Mouse (Mus musculus): ENCODE measurements around the gene Rp2. TPM values are rescaled to one million over a fixed set of nuclear protein-coding genes. Genes with fewer than 3 reads are reported as not detected.
"Not testable (repeated sequence)": the region's sequence is repeated elsewhere in the genome, so short reads cannot be mapped to it uniquely, and the experiment has no call there.

The Rp2 gene
- total RNA-seq (2021) = 10 to 100 TPM; 18.0 to 19.0 TPM
- long read RNA-seq, full-length matches to known transcripts = 13 of 15 reads
- long read RNA-seq, partial matches to known transcripts = 1 of 15 reads
- long read RNA-seq, other reads (novel, unspliced or antisense) = 1 of 15 reads

DNA sequence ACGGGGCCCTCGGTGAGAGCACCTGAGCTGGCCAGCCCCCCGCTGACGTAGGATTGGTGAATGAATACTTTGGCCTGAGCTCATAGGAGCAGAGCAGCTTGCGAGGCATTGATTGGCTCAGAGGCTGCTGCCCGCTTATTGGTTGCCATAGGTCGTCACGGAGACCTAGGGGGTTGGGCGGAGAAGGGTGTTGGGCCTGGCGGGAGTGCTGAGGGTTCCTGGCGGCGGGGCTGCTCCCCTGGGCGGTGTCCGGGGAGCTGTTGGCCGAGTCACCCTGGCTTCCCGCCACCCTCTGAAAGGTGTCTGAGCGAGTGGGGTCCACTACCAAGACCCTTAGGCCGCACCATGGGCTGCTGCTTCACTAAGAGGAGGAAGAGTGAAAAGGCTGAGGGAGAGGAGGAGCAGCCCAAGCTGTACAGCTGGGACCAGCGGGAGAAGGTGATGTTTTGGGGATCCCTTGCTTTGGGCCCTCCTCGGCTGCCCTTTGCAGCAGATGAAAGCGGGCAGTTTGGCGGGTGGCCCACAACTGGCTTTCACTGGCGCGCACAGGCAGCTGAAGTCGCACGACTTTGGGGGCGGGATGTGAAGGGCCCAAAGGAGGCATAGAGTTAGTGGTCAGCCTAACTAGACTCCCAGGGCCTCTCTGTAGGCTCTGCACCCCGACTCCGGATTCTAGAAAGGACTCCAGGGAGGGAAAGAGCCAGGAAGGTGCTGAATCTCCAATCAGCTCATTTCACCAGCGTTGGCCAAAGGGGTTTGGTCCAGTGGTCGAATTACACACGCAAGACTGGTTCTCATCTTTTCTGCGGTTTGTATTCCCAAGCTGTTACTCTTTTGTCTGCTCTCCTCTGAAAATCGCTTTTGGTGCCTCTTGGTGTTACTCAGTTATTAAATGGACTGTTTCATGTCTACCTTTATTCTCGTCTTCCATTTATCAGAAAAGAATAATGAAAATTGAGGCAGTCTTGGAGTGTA, at the start of gene Rp2:
Gene Rp2 (plus strand): TSS at position 91 of the 975 bp plus-strand sequence.
- DNase-seq (ENCODE audit: low spot score in 2 of 2) = peak; percentile 62 to 76

- no peak for DNase-seq (ENCODE audit: low spot score in 2 of 2)
Observed at GRCm38 (mm10) chrX:20332756-20333155, 31.5 kb upstream of the Rp2 start.

DNA sequence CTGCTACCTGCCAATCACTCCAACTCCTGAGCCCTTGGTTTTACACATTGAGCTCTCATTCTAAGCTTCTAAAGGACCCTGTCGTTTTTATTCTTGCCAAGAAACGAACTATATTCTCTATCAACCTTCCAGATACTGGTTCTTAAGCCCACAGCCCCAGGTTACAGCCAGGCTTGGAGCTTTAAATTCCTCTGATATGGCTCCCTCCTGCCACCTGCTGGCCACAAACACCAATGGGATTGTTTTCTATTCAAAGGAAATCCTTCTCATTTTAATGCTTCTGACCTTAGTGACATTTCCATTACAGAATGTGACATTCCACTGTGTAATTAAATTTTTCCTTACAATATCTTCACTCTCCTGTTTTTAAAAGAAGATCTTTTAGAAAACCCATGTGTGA, 28.6 kb upstream of the Rp2 start:
- peak; percentile 41 to 64 for DNase-seq (ENCODE audit: low spot score in 2 of 2)

DNA sequence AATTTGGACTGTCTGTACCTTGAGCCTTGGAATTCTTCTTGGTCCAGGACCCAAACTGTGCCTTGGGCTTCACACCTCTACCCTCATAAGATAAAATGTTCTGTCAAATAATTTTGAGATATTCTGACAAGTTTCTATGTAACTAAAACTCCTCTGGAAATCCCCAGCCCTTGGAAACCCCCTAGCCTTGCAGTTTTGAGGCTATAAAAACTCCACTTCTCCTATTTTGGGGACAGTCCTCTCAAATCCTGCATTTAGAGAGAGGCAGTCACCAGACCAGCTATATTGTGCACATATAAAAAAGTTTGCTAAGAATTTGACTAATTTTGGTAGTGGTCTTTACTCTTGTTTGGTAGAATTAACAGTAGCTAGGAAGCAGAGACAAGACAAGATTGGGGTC, 19.3 kb upstream of the Rp2 start:
- no peak for DNase-seq (ENCODE audit: low spot score in 2 of 2)

GRCm38 (mm10) chrX:20346355-20346754, 17.9 kb upstream of the Rp2 start:
- no peak for DNase-seq (ENCODE audit: low spot score in 2 of 2)

DNA sequence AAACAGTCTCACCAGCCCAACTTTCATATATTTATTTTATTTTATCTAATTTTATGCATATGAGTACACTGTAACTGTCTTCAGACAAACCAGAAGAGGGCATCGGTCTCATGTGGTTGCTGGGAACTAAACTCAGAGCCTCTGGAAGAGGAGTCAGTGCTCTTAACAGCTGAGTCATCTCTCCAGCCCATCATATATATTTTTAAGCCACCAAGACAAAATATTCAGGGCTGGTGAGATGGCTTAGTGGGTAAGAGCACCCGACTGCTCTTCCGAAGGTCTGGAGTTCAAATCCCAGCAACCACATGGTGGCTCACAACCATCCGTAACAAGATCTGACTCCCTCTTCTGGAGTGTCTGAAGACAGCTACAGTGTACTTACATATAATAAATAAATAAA, 14.0 kb upstream of the Rp2 start:
- not testable (repeated sequence) for DNase-seq (ENCODE audit: low spot score in 2 of 2)

GRCm38 (mm10) chrX:20355283-20355682, 9.0 kb upstream of the Rp2 start:
- DNase-seq (ENCODE audit: low spot score in 2 of 2) = no peak

- no peak for DNase-seq (ENCODE audit: low spot score in 2 of 2)
Observed at GRCm38 (mm10) chrX:20356309-20356708, 8.0 kb upstream of the Rp2 start.

DNA sequence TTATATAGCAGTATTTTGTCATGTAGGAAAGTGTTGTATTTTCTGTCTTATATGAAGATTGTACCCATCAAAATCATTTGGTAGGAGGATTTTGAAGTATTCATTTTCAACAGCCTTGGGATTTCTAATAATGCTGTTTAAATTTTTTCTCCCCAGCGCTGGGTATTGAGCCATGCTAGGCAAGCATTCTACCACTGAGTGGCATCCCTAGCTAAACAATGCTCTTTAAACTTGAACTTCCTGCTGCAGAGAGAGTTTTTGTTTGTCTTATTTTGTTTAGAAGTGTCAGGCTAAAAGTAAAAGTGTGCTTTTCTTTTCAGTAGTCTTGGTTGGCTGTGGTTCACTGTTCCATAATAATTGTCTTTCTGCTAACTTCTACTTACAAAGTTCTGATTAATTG, 1.8 kb downstream of the Rp2 start:
- no peak for DNase-seq (ENCODE audit: low spot score in 2 of 2)

DNA sequence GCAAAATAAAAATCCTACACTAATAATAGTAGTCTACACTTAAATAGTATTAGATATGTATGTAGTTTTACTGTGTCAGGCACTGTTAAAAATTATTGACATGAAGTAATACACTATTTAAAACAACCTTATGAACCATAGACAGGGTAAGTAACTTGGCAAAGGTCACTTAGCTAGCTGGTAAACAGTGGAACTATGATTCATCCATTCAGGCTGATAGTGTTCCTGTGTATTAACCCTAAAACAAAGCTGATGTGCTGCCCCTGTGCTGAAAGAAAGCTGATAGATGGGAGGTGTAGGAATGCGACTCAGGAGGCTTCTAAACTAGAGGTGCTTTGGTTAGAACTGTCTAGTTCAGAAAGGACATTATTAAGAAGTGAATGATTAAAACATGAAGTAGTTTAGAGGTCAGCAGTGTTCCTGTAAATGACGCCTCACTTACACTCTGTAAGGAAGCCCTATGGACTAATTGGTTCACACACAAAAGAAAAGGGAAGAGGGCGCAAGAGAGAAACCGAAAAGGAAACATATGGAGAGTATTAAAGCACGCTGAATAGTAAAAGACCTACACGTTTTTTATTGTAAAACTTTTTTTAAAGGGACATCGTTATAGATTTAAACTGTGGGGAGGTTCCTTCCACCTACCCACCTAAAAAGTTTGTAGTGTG, 15.2 kb downstream of the Rp2 start:
- DNase-seq (ENCODE audit: low spot score in 2 of 2) = no peak

DNA sequence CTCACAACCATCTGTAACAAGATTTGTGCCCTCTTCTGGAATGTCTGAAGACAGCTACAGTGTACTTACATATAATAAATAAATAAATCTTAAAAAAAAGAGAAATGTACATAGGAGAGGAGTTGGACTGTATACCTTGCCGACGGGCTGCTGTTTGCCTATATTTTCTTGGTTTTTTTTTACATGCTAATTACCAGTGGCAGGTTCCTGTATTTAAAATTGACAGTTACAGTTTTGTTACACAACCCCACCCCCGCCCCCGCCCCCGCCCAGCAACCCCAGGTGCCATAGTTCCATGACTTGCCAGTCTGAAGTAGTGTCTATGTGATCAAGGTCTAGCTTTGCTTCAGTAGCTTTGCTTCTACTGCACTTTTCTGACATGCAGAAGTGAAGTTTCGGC, 18.0 kb downstream of the Rp2 start:
- no peak for DNase-seq (ENCODE audit: low spot score in 2 of 2)

DNA sequence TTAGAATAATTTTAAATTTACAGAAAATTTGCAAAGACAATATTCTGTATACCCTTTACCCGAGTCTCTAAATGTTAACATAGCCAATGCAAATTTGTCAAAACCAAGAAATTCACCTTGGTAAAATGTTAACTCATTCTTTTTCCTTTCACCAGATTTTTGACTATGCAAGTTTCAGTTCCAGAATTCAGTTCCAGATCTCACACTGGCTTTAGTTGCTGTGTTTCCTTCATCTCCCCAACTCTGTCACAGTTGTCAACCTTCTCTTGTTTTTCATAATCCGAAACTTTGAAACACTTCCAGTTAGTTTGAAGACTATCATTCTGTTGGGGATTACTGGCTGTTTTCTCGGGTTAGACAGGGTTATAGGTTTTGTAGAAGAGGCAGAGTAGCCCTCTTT, 22.7 kb downstream of the Rp2 start:
- DNase-seq (ENCODE audit: low spot score in 2 of 2) = no peak

DNA sequence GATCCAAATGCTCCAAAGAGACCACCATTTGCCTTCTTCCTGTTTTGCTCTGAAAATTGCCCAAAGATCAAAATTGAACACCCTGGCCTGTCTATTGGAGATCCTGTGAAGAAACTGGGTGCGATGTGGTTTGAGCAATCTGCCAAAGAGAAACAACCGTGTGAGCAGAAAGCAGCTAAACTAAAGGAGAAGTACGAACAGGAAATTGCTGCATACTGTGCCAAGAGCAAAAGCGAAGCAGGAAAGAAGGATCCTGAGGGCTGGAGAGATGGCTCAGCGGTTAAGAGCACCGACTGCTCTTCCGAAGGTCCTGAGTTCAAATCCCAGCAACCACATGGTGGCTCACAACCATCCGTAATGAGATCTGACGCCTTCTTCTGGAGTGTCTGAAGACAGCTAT, 27.7 kb downstream of the Rp2 start:
- not testable (repeated sequence) for DNase-seq (ENCODE audit: low spot score in 2 of 2)

DNA sequence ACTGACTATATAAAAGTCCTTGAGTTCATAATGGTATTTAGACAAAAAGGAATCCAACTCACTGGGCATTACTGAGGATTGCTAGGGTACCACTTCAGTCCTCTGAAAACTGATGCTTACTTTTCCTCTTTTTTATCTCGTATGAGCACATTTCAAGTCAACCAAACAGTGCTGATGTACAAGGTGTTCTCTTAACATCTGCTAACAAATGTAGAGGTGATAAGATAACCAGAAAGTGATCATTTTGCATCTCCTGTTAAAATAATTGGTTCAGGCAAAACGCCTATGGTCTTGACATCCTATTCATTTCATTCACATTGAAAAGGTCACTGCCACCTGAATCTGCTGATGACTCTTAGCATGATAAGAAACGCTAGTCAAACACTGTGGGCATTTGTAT, 28.7 kb downstream of the Rp2 start:
- no peak for DNase-seq (ENCODE audit: low spot score in 2 of 2)

DNA sequence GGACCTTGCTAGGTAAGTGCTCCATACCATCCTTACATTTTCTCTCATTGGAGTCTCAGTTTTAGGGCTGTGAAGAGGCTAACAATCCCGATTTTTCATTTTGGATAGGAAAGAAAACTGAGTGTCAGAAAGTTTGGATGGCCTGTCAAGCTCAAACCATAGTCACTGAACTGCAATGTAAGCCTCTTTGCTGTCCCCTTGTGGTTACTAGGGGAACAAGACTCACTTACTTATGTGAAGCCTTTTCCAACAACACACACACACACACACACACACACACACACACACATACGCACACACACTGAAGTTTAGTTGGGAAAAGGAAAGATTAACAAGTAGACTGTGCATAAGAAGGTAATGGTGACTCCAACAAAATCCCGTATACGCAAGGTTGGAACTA, 39.8 kb downstream of the Rp2 start:
- DNase-seq (ENCODE audit: low spot score in 2 of 2) = no peak

DNA sequence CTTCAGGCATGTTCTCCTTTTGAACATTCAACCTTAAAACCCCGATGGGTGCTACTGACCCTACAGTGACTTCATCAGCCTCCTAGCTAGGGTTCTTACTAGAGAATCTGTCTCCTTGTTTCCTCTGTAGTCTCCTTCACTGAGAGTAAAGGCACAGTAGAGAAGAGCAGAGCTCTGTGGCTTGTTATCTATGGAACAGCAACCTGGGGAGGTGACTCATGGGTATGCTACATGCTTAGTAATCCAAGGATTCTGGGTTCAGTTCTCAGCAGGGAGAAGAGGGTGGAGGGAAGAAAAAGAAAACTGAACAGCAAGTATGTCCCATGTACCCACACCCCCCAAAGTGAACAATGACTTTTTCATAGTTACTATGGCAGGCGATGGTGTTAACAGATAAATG, 42.6 kb downstream of the Rp2 start:
- DNase-seq (ENCODE audit: low spot score in 2 of 2) = no peak

DNA sequence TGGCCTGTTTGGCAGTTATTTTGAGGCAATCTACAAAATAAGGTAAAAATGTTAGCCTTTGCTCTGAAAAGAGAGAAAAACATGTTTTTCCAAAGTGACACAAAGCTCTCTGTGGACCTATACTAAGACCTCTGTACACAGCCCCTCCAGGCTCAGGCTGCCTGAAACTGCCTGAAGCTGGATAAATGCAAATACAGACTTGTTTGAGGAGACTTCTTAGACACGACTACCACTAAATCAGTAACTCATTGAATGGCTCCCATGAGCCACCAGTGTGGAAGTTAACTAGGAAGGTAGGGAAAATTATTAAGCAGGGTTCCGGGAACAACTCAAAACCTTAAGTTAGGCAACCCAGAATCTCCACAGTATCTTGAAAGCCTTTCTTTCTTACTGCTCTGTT, 43.4 kb downstream of the Rp2 start:
- DNase-seq (ENCODE audit: low spot score in 2 of 2) = no peak

DNA sequence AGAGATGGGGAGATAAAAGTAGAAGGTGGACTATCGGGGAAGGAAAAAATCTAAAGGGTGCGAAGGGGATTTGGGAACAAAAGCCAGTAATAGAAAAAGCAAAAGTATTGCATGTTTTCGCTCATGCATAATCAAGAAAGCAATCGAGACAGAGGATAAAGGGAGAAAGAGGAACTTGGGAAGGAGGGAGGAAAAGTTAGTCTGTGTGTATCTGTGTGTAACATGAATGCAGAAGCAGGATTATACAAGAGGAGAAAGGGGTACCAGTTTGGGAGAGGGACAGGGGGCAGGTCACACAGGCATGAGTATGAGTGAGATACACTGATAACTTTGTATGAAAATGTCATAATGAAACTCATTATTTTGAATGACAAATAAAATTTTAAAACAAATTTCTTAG, 47.1 kb downstream of the Rp2 start:
- DNase-seq (ENCODE audit: low spot score in 2 of 2) = no peak

DNA sequence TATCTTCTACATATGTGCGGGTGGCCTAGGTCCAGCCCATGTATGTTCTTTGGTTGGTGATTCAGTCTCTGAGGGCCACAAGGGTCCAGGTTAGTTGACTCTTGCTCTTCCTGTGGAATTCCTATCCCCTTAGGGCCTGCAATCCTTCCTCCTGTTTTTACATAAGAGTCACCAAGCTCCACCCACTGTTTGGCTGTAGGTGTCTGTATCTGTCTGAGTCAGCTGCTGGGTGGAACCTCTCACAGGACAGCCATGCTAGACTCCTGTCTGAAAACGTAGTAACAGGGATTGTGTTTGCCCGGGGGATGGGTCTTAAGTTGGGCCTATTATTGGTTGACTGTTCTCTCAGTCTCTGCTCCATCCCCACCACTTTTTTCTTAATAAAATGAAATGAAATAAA, 47.9 kb downstream of the Rp2 start:
- no peak for DNase-seq (ENCODE audit: low spot score in 2 of 2)

- DNase-seq (ENCODE audit: low spot score in 2 of 2) = peak; percentile 24 to 39
Observed at GRCm38 (mm10) chrX:20414885-20415622, 50.8 kb downstream of the Rp2 start.

GRCm38 (mm10) chrX:20418461-20418860, 54.2 kb downstream of the Rp2 start:
- DNase-seq (ENCODE audit: low spot score in 2 of 2) = no peak

DNA sequence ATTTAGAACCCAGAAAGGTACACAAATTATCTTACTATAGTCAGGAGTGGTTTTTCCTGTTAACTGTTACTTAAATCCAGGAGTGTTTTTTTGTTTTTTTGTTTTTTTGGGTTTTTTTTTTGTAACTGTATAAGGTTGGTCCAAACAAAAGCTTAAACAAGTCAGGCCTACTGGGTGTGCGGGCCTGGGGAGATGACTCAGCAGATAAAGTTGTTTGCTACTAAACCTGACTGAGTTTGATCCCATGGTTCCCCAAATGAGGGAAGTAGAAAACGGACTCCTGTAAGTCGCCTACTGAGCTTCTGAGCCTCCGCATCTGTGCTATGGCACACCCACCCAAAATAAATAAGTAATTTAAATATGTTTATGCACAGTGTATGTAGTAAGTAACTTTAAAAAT, 55.3 kb downstream of the Rp2 start:
- no peak for DNase-seq (ENCODE audit: low spot score in 2 of 2)

Measured in layer of hippocampus, postnatal 10 days (tissue).